Mouse (Mus musculus) frontal cortex, adult (tissue): Measurements from ENCODE around the gene Klrd1.
A peak's percentile ranks its signal among the peaks of the same experiment; 100 is the strongest.
"Not testable (repeated sequence)": the region's sequence is repeated elsewhere in the genome, so short reads cannot be mapped to it uniquely, and the experiment has no call there.

Experiments used
- ATAC-seq: cut with Nextera tagmentation; 2 replicates; pipeline ENCODE4 v1.9.2; 2017; ENCODE audit warnings: mild to moderate bottlenecking, moderate library complexity, mixed read lengths; ENCODE audit not compliant: low TSS enrichment

Gene Klrd1

DNA sequence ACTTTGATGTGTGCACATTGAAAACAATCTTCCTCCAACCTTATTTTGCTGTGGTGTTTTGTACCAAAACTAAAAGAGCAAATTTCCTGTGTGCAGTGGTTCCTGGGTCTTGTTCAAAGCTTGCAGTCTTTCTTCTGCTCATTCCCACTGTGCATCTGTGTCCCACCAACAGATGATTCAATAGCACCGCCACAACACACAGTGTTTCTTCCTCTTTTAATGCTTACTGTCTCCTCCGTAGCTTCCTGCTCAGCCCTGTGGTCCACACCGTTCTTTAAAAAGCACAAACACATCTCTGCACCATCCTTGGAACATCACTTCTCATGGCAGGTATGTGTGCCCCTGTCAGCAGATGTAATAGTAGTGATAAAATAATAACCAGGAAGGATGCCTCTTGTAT is at the start of gene Klrd1:
Gene Klrd1 (plus strand): TSS at position 275 of the 400 bp plus-strand sequence.
- no peak for ATAC-seq

GRCm38 (mm10) chr6:129541931-129542330 is 49.7 kb upstream of the Klrd1 start:
- ATAC-seq: no peak

- ATAC-seq: peak; percentile 14
Measured at GRCm38 (mm10) chr6:129542540-129542939, 49.0 kb upstream of the Klrd1 start.

GRCm38 (mm10) chr6:129543709-129544606 is 47.6 kb upstream of the Klrd1 start:
- ATAC-seq: peak; percentile 68

DNA sequence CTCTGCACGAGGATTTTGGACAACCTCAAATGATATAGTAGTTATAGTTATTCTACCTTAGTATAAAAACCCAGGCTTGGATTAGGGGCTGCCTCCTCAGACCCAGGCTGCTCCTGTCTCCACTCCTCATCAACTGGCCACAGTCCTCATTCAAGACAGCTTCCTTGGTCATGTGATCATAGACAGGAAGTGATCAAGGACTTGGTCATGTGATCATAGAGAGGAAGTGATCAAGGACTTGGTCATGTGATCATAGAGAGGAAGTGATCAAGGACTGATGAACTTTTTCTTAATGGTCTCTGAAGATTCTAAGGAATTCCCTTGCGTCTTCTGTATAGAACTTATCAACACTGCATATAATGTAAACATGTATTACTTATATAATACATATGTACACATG is 44.3 kb upstream of the Klrd1 start:
- no peak for ATAC-seq

DNA sequence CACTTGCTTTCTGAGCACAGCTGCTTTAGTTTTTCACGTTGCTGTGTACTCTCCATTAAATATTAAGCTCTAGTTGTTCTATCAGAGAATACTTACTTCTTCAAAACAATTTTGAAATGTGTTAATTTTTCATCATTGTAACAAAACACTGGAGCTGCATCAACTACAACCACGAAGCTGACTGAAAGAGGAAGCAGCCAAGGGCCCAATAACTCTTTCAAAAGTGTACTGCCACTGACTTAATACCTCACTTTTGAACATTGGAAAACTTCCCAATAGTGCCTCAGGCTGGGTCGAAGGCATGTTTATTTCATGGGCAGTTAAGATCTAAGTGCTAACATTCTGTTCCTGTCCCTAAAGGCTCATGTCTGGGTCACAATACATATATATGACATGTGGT is 43.6 kb upstream of the Klrd1 start:
- ATAC-seq: no peak

GRCm38 (mm10) chr6:129557298-129558023 is 34.1 kb upstream of the Klrd1 start:
- ATAC-seq: no peak

DNA sequence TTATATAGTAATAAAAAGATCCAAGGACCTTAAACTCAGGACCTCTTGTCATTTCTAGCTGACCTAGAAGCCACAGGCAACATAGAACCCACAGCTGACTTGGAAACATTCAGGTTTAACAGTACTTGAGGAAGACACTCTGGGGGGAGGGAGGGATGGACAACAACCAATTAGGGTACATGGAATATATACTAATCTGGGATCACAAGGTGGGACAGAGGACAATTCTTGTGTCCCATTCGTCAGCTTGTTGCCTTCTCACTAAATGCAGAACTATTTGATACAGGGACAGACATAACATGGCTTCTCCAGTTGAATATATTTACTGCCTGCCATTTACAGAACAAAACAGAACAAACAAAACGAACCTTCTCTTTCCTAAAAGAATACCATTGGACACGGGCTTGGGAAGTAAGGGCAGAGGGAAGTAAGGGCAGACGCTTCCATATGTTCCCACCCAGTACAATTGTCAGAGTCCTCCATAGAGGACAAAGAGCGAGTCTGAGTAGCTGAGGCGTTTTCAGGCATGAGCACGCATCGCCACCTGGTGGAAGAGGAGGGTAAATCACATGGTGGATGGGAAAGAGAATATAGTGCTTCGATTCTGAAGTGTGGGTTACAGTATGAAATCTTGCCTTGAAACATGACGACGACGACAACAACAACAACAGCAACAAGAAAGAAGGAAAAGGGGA is 32.5 kb upstream of the Klrd1 start:
- peak; percentile 100 for ATAC-seq

DNA sequence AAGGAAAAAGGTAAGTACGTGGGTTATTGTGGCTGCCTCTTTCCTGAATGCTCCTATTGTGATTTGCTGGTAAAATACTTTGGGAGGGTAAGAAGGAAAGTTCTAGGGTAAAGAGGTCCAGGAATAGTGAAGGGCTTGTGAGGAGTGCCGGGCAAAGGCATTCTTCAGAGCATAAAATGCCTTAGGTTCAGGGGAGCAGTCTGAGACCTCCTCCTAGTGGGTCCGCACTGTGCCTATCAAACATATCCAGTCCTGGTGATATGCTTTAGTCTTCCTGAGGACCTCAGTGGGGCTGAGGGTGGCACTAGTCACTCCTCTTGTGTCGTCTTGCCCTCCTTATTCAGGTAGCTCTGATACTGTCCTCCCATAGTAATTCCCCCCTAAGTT is 31.9 kb upstream of the Klrd1 start:
- peak; percentile 17; the same call in 1 of the 2 replicates for ATAC-seq

GRCm38 (mm10) chr6:129565257-129565656 is 26.3 kb upstream of the Klrd1 start:
- no peak for ATAC-seq

DNA sequence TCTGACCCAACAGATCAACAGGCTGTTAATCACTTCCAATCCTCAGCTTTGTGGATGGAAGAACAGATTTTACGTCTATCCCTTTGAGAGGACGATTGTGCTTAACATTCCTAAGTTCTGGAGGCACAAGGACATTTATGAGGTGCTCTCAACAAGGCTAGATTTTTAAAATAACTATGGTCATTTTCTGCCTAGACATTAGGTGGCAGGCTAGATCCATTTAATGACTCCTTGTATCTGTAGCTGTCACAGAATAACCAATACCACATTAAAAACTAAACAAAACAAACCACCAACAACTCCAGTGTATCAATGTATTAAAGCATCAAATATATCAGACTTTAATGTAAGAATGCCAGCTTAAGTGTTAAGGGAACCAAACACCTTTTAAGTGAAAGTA is 16.3 kb upstream of the Klrd1 start:
- peak; percentile 81 for ATAC-seq

DNA sequence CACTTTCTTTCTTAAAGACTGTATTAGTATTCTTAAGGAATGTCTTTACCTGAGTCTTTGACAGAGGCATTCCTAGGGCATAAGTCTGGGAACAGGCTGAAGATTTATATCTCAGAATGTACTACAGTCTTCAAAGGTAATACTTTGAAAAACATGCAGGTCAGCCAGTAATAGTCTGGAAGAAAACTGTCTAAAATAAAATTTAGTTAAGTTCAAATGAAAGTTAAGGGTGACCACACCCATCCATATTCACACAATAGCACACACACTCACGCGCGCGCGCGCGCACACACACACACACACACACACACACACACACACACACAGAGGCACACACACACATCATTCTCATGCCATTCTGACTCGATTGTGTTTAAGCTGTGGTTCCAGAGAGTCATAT is 14.0 kb upstream of the Klrd1 start, which contains the start of gene Klre1:
Gene Klre1 (plus strand): TSS at position 301 of the 400 bp plus-strand sequence.
- ATAC-seq: no peak

DNA sequence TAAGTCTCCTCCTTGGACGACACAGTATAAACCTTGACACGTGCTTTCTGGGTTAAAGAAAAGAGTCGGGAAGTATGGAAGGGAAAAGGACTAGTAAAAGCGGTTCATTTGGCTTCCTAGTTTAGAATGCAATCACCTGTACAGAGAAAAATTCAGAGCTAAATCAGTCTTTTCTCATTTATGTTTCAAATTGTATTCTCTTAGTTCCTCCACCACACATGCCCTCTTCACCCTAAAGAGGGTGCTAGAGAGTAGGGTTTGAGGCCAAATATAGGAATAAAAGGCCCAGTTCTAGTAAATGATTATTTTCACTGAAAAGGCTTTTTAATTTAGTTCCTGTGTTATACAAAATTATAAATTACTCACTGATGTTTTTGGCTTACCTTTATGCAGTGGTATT is 10.3 kb upstream of the Klrd1 start:
- peak; percentile 77 for ATAC-seq

DNA sequence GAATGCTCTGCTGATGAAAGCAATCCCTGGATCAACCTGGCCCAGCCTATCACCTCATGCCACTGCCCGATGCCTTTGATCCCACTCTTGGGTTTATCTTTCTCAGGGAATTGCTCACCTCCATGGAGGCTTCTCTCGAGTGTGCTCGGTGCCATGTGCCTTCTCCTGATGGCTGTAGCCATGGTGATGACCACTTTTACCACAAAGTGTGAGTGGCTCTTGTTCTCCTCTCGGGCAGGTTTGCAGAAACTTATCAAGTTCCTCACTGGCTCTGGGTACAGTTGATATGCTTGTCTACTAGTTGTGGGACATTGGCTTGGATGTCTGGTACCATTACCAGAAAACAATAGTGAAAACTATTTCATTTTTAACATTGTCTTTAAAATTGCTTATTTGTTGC is 9.7 kb upstream of the Klrd1 start:
- ATAC-seq: no peak

GRCm38 (mm10) chr6:129583014-129583413 is 8.6 kb upstream of the Klrd1 start:
- no peak for ATAC-seq

DNA sequence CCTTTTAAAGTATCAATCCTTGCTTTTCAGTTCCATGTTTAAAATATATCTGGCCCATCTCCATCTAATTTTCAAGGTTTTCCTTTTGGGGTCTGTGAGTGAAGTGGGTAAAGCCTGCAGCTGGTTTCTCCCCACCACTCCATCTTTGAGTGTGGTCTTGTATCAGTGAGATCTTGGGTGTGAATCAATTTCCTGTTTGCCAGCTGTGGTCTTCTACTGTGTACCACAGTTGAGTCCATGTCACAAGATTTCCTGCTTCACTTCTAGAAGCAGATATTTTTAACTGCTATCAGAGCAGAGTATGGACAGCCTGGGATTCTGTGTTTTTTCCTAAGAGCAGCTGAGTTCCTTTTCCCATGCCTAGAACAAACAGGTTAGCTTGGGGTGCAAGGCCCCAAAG is 16.8 kb downstream of the Klrd1 start:
- ATAC-seq: no peak

- ATAC-seq: no peak
Measured at GRCm38 (mm10) chr6:129623735-129624134, 32.2 kb downstream of the Klrd1 start, which contains the start of gene Klrk1. Klrk1 (minus strand) TSS chr6:129623864.

GRCm38 (mm10) chr6:129631046-129631445 is 39.5 kb downstream of the Klrd1 start:
- ATAC-seq: not testable (repeated sequence)

DNA sequence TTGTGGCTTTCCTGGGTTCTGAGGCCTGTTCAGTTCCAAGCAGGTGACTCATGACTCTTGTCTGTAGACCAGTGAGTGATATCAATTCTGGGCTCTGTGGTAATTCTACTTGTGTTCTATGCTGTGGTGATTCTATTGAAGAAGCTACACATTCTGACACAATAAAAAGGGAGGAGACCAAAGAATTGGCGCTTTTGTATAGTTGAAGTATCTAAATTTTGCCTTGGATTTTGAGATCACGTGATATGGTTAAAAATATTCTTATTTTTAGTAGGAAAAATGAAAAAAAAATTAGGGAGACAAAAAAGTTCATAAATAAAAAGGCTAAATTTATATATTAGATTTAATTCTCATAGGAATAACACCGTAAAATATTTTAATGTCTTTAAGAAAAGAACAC is 51.7 kb downstream of the Klrd1 start, which contains the start of gene Klrc3:
Gene Klrc3 (minus strand): TSS at position 101 of the 400 bp plus-strand sequence.
- not testable (repeated sequence) for ATAC-seq

- not testable (repeated sequence) for ATAC-seq
Measured at GRCm38 (mm10) chr6:129644054-129644453, 52.5 kb downstream of the Klrd1 start.
